Mouse (Mus musculus): ENCODE results near the gene Glmn. TPM values are rescaled to one million over a fixed set of nuclear protein-coding genes. Genes with fewer than 3 reads are reported as not detected.

Gene Glmn
- total RNA-seq (2014; fragmentation: Nextera tagmentation) = 12.3 and 18.0 TPM in 2 replicates
- total RNA-seq (2017) = 9.8 and 16.9 TPM in 2 replicates

DNA sequence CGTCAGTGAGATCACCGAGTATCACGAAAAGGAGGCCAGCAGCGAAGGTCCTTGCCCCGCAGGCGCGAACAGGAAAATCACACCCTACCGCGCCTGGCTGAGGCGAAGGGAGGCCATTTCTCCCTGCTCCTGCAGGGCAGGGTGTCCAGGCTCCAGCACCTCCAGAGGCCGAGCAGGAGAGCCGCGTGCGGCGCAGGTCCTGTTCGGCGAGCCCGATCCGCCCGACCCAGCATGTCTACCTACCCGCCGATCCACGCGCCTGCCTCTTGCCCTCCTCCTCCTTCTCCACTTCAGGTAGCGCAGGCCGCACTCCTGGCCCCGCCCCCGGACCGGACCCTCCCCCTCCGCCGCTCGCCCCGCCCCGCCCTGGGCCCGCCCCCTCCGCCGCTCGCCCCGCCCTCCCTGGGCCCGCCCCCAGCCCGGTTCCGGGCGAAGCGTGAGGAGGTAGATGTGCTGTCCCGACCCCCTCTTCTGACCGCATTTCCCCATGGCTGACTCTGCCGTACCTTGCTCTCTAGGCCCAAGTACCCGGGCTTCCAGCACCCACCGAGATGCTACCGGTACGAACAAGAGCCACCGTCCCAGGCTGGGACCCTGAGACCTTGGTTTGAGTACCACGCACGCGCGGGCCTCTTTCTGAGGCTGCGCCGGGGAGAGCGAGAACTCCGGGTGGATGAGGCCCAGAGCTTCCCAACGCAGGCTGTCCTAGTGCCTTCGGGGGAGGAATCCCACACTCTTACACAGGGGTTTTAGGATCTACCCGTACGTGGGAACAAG lies at the start of gene Glmn, which contains the start of gene Rpap2:
Glmn (minus strand) TSS at position 588 of the 777 bp plus-strand sequence.
Rpap2 (plus strand) TSS at position 73 of the 777 bp plus-strand sequence.
- ATAC-seq (replicated peaks; ENCODE audit: poor library complexity, severe bottlenecking) = peak; percentile 93

DNA sequence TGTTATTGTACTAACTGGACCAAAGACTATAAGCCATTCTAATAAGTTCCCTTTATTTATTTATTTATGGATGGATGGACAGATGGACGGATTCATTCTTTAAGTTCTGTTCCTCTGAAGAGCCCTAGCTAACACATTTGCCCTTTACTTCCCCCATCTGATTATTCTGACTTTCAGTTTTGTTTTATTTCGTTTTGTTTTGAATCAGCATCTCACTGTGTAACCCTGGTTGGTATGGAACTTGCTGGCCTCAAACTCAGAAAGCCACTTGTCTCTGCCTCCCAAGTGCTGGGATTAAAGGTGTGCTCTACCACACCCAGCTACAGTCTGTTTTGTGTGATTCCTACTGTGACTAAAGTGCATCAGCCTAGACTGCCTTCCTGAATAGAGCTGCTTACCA lies 48.2 kb upstream of the Glmn start:
- no peak for ATAC-seq (replicated peaks; ENCODE audit: poor library complexity, severe bottlenecking)

DNA sequence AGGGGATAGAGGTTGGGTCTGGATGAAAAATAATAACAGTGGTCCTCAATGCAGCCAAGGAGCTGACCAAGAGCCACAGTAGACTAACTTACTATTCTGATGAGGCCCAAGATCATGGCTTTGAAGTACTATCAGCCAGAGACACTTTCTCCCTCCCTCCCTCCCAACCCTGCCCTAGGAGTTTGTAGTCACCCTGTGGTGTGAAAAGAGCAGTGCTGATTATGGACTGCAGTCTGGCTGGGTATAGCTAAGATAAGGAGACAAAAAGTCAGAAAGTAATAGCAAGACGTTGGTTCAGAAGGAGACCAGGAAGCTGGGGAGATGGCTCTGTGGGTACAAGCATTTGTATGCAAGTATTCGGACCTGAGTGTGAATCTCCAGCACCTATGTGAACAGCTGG lies 46.9 kb upstream of the Glmn start:
- no peak for ATAC-seq (replicated peaks; ENCODE audit: poor library complexity, severe bottlenecking)

DNA sequence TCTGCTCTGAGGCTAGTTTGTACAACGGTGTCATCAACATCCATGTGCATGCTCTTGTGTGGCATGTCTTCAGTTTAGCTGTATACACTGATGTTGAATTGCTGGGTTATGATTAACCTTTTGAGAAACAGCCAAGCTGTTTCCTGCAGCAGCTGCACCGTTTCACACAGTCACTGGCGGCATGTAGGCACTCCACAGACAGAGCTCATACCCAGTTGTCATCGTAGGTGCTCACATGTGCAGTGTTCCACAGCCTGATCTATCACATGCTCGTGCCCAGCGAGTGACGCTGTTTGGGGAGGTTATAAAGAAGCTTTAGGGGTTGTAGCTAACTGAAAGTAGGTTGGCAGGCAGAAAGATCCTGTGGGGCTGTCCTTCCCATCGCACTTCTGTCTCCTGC lies 40.7 kb upstream of the Glmn start:
- no peak for ATAC-seq (replicated peaks; ENCODE audit: poor library complexity, severe bottlenecking)

DNA sequence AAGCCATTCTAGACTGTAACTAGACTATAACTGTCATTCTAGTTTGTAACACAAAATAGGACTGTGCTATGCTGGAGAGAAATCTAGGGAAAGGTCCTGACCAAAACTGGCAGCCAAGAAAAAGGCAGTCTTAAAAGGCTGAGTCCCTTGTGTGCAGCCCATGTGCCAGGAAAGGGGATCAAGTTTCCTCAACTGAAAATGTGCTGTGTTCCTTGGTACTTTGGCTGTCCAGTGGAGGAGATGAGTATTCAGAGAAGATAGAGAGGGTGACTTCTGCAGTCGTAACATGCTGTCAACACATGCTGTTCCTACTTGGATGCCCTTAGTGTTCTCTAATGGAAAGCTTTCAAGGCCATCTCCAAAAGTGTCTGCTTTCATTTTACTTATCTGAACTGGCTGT lies 39.4 kb upstream of the Glmn start:
- ATAC-seq (replicated peaks; ENCODE audit: poor library complexity, severe bottlenecking) = no peak

DNA sequence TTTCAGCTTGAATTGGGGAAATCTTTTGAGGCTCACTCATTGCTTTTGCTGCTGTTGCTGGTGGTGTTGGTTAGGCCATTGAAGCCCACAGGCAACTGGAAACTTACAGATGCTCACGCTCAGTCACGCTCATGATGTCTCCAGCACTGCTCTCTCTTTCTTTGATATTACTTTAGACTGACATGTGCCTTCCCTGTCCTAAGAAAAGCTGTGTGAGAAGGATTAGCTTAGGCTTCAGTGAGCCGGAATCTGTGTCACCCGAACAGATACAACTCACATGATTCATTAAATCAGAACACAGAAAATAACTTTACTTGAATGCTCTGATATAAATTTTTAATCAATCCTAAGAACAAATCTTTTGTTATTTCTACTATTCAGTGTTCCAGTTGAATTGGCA lies 36.0 kb upstream of the Glmn start:
- ATAC-seq (replicated peaks; ENCODE audit: poor library complexity, severe bottlenecking) = no peak

DNA sequence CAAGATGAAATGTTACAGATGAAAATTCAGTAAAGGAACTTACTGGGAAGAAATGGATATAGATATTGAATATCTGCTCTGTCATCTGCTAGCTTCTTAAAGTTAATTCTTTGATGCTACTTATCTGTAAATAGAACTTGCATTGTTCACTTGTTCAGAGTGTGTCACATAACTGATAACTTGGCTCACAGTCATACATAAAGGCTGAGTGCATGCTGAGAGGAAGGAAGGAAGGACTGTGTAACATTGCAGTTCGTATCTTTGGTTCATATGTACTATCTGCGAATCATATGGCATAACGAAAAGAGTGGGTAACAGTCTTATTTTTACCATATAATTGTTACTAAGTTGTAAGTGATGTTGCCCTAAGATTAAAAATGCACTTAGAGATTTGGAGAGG lies 23.6 kb upstream of the Glmn start:
- ATAC-seq (replicated peaks; ENCODE audit: poor library complexity, severe bottlenecking) = no peak

DNA sequence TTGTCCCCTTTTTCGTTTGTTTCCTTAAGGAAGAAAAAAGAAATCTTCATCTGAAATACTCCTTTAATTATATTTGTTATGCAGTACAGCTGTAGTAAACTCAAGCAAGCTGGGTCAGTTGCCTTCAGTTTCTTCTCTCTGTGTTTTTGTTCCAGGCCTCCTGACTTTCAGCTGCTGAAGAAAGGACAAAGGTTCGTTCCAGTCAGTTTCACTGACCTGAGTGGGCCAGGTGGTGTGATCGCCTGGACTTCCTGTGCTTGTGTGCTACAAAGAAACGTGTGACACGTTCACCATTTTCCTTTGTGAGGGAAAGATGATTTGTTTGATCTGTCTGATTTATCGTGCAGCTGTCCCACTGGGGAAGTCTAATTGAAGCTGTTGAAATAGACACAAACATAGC lies 20.3 kb upstream of the Glmn start:
- ATAC-seq (replicated peaks; ENCODE audit: poor library complexity, severe bottlenecking) = no peak

DNA sequence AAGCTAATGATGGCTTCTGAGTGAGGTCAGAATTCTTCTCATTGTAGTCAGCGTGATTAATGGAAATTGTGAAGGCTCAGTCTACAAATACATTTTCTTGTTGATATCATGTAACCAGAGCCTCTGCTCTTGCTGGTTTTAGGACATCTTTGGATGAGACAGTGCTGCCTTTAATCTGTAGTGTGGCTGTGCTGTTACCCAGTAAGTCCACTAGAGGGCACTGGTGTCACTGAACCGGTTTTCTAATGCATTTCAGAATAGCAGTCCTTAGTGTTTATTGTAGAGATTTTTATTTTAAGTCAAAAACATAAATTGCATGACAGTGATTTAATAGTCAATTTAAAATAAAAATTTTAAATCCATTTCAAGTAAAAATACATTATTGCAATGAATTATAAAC lies 13.5 kb upstream of the Glmn start:
- peak; percentile 95 for ATAC-seq (replicated peaks; ENCODE audit: poor library complexity, severe bottlenecking)

DNA sequence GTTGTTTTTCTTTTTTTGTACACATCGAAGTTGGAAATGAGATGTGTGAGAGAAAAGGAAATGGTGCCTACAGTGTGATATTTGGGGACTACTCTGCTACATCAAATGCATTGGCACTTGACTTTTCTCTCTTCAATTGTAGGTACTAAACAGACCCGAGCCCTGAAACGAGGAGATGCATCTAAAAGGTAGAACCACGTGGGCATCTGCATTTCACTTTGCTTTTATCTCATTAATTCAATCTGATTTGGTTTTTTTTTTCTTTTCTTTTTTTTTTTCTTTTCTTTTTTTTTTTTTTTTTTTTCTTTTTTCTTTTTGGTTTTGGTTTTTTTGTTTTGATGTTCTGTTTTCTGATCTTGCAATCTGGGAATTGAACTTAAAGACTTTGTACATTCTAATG lies 692 bp upstream of the Glmn start:
- ATAC-seq (replicated peaks; ENCODE audit: poor library complexity, severe bottlenecking) = no peak

DNA sequence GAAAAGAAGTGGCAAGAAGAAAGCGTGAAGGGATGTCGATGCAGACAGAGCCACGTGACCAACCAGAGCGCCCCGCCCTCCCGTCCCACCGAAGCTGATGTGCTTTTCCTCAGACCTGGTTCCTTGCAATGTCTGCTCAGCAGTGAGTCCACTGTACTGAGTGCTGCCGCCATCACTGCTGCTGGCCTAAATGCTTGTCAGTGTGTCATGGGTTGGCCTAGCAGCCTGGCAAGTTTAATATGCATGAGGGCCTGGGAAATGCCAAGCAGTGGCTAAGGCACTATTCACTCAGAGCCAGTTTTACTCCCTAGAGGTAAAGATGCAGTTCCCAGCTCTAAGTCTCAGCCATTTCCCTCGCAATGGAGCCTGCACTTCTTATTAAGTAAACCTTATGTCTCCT lies 28.5 kb downstream of the Glmn start:
- ATAC-seq (replicated peaks; ENCODE audit: poor library complexity, severe bottlenecking) = no peak

DNA sequence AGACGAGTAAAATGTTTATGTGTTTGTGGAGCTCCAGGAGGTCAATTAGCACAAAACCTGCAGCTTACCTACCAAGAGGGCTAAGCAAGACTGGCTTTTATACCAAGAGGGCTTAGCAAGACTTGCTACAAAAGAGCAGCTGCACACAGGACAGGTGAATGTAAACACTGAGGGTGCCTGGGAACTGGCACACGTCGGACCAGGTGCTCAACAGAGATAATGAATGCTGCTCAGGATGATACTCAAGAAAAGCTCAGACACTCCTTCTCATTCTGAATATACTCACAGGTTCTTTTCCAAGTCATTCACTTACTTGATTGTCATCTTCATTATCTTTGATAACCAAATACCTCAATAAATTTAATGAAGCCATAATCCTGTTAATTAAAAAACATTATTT lies 40.7 kb downstream of the Glmn start:
- ATAC-seq (replicated peaks; ENCODE audit: poor library complexity, severe bottlenecking) = no peak

DNA sequence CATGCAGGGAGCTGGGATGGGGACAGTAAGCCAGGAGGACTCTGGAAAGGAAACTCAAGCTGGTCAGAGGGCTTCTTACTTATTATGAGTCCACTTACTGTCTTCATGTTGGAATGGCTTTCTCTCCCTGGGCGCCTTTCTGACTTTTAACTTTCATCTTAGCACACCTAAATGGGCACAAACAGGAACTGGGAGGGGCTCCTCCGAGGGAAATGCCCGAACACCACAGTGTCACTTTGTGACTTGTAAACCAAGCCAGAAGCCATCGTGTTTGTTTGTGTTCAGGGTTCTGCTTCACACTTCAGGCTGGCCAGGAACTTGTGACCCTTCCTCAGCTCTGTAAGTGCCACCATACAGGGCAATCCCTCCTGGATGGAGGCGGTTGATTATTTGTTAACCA lies 43.4 kb downstream of the Glmn start:
- no peak for ATAC-seq (replicated peaks; ENCODE audit: poor library complexity, severe bottlenecking)

DNA sequence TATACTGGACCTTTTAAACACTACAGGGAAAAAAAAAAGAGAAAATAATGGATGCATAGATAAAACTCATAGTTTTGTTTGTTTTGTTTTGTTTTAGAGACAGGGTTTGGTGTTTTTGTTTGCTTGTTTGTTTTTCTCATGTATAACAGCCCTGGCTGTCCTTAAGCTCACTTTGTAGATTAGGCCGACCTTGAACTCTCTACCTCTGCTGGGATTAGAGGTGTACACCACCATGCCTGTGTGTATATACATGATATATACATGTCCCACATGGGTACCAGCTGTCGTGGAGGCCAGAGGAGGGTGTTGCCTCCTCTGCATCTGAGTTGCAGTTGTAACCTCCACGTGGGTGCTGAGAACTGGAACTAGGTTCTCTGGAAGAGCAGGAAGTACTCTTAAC lies 49.2 kb downstream of the Glmn start:
- ATAC-seq (replicated peaks; ENCODE audit: poor library complexity, severe bottlenecking) = no peak

DNA sequence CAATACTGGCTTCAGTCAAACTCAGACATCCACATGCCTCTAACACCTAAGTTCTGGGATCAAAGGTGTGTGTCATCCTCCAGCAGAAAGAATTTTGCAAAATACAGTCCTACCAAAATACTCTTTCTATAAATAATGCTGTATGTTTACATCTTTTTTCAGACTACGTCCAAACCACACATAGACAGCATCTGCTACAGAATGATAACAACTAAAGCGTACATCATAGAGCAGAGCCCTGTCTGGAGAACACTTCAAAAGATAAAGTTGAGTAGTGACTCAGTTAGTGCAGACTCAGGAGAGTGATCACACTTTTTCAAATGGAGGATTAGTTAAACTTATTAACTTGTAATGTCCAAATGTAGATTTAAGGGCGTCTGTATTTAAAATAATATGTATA lies 49.7 kb downstream of the Glmn start:
- no peak for ATAC-seq (replicated peaks; ENCODE audit: poor library complexity, severe bottlenecking)

DNA sequence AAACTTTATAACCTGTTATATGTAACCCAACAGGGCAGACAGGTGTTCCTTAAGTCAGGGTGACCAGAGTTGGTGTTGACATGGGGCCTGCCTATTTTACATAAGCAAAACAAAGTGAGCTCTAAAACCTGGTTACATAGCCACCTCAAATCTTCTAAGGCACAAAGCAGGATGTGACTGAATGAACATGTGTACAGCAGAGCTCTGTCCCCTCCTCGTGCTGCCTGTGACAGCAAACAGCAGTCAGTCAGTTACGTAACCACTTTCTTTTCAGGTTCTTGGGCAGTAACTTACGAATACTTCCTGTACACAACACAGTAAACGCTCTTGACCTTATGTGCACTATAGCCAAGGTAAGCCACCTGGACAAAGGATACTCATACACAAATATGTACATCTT lies 51.8 kb downstream of the Glmn start:
- peak; percentile 70 for ATAC-seq (replicated peaks; ENCODE audit: poor library complexity, severe bottlenecking)

DNA sequence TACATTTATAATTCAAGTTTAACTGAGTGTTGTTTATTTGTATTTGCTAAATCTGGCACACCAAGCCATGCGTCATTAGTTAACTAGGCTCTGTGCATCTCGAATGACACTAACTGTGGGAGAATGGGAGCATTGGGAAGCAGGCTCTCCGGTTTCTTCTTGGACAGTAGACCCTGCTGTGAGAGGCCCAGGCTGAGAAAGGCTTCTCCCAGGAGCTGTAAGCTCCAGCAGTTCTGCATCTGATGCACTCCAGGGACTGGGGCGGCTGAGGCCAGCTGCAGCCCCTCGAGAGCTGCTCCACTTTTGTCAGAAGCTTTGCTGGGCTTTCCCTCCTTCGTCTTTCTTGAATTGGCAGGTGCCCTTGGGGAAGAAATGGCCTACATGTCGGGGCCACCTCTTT lies 56.0 kb downstream of the Glmn start:
- no peak for ATAC-seq (replicated peaks; ENCODE audit: poor library complexity, severe bottlenecking)

DNA sequence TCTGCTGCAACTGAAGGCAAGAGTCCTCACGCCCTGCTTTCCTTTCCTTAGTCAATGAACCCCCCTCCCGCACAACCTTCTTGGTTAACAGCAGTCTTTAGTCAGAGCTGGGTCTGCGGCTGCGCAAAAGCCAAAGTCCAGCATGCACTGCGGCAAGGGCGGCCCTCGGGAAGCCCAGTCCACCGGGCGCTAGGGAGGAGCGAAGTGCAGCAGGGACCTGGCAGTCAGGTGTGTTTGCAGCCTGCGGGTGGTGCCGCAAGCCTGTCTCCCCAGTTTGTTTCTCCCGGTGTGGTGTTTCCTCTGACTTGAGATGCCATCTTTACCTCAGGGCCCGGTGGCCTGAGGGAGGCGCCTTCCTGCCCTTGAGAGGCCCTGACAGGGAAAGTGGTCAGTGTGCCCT lies 63.1 kb downstream of the Glmn start, which contains the start of gene 1700028K03Rik:
1700028K03Rik (plus strand) TSS at position 129 of the 400 bp plus-strand sequence.
- ATAC-seq (replicated peaks; ENCODE audit: poor library complexity, severe bottlenecking) = no peak

DNA sequence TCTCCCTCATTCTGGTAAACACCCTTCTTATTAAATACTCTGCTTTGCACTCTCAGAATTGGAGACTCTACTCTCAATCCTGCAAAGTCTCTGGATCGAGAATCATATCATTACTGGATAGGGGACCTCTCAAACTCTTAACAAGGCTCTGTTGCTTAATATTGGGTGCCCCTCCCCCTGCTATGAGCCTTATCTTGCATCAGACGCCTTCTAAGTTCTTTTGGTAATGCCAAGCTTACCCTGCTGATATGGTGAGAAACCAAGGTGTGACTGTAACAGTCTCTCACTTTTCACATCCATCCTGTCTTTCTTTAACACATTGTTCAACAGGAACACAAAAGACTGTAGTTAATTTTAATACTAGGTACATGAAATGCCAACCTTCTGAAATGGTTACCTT lies 64.1 kb downstream of the Glmn start:
- no peak for ATAC-seq (replicated peaks; ENCODE audit: poor library complexity, severe bottlenecking)

DNA sequence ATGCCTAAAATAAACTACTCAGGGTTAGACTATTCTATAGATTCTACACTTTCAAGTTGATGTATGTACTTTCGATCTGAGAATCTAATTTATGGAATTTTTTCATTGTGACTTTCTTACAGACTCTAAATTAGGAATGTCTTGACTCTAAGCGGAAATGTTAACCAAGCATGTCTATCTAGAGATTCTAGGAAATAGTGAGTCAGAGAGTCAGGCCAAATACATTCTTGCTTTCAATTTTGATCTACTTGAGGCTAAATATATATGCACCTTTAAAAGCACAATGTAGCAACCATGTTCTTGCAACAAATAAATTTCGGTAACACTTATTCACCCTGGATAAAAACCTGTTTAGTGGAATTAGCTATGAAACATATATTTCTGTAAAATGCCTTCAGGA lies 68.8 kb downstream of the Glmn start:
- ATAC-seq (replicated peaks; ENCODE audit: poor library complexity, severe bottlenecking) = no peak

DNA sequence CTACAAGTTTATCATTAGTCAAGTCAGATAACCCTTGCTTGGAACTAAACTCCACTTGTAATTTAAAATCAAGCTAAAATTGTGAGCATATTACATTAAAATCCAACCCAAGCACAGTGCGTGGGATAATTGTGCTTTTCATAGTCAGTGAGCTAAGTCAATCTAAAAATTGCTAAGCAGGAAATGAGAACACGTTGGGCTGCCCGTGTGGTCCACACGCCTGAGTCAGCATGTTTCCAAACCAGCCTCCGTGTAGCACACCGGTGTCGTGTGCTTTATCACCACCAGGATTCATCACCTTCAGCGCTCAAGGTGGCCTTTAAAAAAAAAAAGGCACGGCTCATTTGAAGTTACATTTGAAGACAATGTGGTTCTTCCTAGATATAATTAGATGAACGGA lies 73.4 kb downstream of the Glmn start:
- peak; percentile 87 for ATAC-seq (replicated peaks; ENCODE audit: poor library complexity, severe bottlenecking)

DNA sequence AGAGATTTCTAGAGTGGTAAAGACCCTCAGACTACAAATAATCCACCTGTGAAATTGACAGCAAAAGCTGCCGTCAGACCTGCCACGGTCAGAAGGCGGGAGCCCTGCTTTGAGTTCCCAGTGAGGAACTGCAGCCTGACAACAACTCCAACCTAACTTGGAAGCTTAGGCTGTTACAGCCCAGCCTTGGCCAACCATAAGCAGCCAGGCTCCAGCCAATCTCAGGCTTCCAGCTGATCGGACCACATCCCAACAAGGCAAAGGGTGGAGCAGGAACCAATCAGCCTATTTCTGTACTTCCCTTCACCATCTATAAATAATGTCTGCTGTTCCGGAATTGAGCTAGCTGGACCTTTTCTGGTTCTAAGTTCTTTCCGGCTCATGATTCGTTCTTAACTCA lies 75.8 kb downstream of the Glmn start:
- ATAC-seq (replicated peaks; ENCODE audit: poor library complexity, severe bottlenecking) = peak; percentile 69
